Mouse (Mus musculus) layer of hippocampus, adult 18-20 months (tissue): ENCODE results near the gene Sept3. TPM values are rescaled to one million over a fixed set of nuclear protein-coding genes. Genes with fewer than 3 reads are reported as not detected.
A peak's percentile ranks its signal among the peaks of the same experiment; 100 is the strongest.

Source experiments
- DNase-seq, 2 experiments: peaks; one replicate each; pipeline ENCODE4 v3.0.0; 2022; ENCODE audit warnings: low spot score in 2 of 2
- total RNA-seq, 2 experiments: library from RNA; stranded (reverse); gene quantifications; 2 replicates each; pipeline ENCODE4 v1.2.3; 2021

Sept3 gene
- total RNA-seq, 2 experiments from 2014 or later = 609 to 650 TPM

DNA sequence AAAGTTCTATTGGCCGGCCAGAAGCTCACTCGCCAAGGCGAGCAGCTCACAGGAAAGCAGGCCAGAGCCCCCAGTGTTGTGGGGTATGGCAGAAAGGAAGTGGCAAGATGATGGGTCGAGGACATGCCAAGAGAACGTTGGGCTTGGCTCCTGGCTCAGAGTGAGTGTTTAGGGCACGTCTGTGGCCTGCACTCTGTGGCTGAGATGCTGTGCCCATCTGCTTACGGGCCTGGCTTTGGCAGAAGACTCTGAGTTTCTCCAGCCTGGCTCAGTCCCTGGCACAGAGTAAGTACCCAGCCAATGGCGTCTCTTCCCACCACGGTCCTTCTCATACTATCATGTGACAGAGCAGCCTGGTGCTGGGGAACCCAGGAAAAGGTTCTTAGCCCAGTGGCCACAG is 5.9 kb upstream of the Sept3 start:
- DNase-seq = no peak

DNA sequence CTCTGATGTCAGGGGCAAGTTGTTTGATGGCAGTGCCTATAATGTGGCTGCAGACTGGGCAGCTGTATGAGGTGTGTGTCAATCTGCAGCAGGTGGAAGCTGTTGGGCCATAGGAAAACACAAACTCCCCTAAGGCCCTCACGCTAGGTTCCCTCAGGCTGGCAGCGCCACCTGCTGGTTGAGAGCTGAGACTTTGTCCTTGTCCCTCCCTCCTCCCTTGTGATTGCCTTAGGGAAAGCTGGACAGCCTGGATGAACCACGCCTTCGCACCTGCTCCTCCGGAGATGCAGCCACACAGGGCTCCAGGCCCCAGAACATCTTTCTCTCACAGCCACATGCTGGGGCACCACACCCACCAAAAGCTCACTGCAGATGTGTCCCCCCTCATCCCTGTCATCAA is 3.5 kb upstream of the Sept3 start:
- peak in 1 of 2 experiments; percentile 67 for DNase-seq

GRCm38 (mm10) chr15:82272295-82272694 is 2.4 kb upstream of the Sept3 start:
- DNase-seq = no peak

GRCm38 (mm10) chr15:82274927-82275901 is 521 bp downstream of the Sept3 start:
- peak; percentile 80 to 83 for DNase-seq

DNA sequence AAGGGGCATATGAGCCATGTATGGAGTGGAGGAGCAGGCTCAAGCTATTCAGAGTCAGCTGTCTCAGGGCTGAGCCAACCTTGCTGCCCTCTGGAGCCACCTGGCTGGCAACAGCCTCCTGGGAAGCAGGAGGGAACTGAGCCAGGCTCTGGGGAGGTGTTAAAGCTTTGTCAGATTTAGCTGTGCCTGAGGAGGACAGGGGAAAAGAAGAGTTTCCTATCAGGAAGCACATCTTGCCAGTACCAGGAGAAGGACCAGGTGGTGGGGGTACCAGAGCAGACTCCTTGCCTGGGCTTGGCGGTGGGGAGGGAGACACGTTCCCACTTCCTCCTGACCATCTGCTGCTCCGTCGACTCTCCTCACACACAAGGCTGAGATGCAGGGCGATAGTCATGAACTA is 2.9 kb downstream of the Sept3 start:
- no peak for DNase-seq

DNA sequence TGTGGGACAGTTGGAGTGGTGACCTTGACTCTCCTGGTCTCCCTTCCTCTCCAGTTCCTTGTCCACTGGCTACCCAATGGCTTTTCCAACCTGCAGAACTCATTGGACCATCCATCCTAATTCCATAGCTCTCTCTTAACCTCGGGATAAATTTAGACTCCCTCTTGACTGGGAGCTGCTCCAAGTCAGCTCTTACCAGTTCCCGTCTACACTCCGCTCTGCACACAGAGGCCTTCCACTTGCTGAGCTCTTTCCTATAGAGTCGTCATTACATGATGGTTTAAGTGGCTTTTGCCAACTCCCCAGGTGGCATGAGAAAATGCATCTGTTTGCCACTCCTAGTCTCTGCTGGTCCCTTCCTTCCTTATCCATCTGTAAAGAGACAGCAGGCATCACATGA is 5.9 kb downstream of the Sept3 start:
- DNase-seq = no peak

- DNase-seq = no peak
Measured at GRCm38 (mm10) chr15:82286157-82286556, 11.5 kb downstream of the Sept3 start.

- no peak for DNase-seq
Measured at GRCm38 (mm10) chr15:82290252-82290651, 15.6 kb downstream of the Sept3 start.

DNA sequence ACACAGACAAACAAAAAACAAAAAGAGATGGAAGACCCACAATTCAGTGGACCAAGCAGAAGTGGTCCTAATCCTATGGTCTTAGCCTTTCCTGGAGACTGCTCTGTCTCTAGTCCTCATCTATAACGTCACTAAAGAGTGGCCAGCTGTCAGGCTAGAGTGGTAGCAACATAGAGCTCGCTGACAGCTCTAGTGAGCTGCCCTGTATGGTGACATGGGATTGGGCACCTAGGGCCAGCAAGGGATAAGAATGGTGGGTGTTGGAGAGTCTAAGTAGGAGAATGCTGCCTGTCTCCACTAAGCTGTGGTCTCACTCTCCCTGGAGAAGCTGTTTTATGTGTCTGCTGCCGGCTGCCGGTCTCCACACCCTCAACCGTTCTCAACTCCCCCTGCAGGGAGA is 18.2 kb downstream of the Sept3 start:
- no peak for DNase-seq

DNA sequence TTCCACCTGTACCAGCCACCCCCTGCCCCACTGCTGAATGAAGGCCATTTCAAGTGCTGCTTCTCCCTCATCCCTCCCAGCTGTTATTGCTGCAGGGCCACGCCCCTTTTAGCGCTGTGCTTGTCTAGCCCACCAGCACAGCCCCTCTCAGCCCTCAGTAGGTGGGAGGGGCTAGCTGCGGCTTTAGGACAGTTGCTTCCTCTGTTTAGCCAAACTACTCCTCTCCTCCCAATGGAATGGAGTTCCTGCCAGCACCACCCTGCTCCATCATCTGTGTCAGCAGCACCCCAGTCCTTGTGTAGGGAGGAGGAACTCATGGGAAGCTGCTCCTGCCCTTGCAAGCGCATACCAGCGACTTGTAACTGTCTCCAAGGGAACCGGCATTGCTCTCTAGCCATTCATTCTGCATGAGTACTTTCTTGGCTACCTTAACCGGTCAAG is 18.6 kb downstream of the Sept3 start:
- peak in 1 of 2 experiments; percentile 34 for DNase-seq

DNA sequence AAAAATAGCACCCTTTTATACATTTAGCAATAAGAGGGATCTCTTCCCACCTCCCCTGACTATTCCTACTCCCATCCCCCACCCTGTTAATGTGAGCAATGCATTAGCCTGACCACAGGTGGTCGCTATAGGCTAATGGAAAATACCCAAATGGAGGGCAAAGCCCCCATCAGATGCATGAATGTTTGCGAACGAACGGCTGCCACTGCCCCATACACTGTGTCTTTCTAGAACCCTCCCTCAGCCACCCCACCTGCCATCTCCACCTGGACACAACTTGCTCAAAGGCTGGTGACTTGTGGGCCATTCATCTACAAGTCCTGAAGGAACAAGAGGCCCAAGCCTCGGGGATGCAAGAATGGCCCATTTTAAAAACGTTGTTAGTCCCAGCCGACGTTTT is 19.4 kb downstream of the Sept3 start:
- peak in 1 of 2 experiments; percentile 42 for DNase-seq

- DNase-seq = no peak
Measured at GRCm38 (mm10) chr15:82298764-82299561, 24.3 kb downstream of the Sept3 start, which contains the start of gene Wbp2nl. Wbp2nl (plus strand) TSS chr15:82298954.

DNA sequence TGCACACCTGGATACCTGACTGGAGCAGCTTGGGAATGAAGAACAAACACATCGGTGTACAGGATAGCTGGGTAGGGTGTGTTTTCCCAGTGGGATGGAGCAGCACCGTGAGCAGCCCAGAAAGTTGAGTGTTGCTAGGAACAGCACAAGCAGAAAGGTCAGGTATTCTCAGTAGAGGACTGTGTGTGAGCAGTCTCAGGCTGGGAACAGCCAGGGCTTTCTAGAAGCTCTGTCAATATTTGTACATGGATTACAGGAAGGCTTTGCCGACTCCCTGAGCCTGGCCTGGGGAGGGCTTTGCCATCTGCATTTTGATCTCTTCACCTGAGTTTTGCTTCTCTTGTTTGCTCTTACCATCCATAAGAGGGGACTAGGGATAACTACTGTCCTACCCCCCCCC is 32.4 kb downstream of the Sept3 start:
- DNase-seq = no peak

DNA sequence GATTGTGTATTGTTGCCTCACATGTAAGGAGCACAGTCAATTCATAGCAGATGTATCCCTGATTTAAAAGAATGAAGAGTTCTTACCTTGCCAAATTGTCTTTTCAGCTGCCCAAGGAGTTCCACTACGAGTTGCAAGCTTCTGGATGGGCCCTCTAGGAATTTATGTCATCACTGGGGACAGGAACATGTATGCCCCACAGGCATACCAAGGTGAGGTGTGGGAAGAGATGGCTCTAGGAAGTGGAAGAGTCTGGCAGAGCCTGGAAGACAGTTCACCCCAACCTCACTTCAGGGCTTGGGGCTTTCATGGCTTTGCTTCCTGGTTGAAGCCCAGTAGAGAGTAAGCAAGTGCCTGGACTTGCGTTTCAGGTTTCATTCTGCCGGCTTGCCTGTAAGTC is 33.7 kb downstream of the Sept3 start:
- no peak for DNase-seq

GRCm38 (mm10) chr15:82317839-82318238 is 43.1 kb downstream of the Sept3 start:
- DNase-seq = no peak

DNA sequence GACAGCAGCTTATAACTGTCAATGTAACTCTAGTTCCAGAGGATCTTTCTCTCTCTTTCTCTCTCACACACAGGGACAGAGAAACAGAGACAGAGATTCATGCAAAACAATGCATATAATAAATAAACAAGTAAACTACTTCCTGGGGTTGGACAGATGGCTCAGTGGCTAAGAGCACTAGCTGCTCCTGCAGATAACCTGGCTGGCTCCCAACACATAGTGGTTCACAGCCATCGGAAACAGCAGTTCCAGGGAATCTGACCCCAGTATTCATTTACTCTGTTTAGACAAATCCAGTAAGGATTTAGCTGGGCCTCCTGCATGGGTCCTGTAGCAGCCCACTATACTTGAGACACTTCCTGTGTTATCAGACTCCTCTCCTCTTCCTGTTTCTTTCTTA is 44.9 kb downstream of the Sept3 start:
- DNase-seq = no peak

GRCm38 (mm10) chr15:82322195-82322594 is 47.5 kb downstream of the Sept3 start:
- DNase-seq = no peak

DNA sequence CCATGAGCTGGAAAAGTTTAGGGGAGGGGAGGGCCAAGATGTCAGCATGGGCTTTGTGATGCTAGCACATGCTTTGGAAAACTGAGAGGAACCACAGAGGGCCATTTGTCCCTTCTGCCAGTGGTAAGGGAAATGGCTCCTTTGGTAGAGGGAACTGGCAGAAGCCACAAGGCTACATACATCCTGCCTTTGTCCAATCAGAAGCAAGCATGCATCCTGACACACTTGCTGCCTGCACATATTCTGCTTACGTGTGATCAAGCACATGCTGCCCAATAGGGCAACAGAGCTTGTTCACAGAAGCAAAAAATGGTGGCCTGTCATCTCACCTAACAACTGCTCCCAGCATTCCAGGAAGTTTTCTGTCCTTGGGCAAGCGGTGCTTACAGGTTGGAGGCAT is 50.7 kb downstream of the Sept3 start:
- DNase-seq = no peak

GRCm38 (mm10) chr15:82335194-82335593 is 60.5 kb downstream of the Sept3 start:
- no peak for DNase-seq

GRCm38 (mm10) chr15:82336629-82337028 is 61.9 kb downstream of the Sept3 start:
- no peak for DNase-seq

GRCm38 (mm10) chr15:82337875-82338274 is 63.2 kb downstream of the Sept3 start:
- no peak for DNase-seq

GRCm38 (mm10) chr15:82338593-82339112 is 64.0 kb downstream of the Sept3 start, which contains the start of the genes Naga, Pheta2 and Smdt1:
Naga (minus strand) TSS chr15:82338925.
Pheta2 (plus strand) TSS chr15:82338942.
Smdt1 (plus strand) TSS chr15:82338959.
- DNase-seq = peak; percentile 91 to 95
